Mouse (Mus musculus): ENCODE results near the gene Cyp2s1.

Cyp2s1 gene

DNA sequence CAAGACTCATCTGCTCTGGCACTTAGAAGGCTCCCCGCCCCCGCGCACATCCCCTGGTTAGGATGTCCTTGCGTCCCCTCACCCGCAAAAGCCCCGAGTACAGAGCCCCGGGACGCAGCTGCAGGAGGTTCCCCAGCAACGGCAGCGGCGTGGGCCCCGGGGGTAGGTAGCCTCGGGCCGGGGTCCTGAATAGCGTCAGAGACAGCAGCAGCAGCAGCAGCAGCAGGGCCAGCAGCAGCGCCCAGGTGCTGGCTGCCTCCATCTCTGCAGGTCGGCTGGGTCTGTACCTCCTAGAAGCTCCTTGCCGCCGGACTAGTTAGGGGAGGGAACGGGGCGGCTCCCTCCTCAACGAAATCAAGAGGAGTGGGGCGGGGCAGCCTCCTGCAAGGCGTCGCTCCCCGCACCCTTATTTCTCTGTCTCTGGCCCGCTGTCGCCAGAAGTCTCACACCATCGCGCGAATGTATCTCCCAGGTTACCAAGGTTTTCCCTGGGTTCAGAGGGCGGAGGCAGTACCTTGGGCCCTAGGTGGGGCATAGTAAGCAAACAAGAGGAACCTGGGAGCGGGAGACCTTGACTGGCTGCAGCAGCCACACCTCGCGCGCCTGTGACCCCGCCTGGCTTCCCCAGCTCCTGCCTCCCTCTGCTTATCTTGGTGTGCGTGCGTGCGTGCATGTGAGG, at the start of gene Cyp2s1:
Cyp2s1 (minus strand) TSS at position 673 of the 679 bp plus-strand sequence.
- no peak for DNase-seq

DNA sequence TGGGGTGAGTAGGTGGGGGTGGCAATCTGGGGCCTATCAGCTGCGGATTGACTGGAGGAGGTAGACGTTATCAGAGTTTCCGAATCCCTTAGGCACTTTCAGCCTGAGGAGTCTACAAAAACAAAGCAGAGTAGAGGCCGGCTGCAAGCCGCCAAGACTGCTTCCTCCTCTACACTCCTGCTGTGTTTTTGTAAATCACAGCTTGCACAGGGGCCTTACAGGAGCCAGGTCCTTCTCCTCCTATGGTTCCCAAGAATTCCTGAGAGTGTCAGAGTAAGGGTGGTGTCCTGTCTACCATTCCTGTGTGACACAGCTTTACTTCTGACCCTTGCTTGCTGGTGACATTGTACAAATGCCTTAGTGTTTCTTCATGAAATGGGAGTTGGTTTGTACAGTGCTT, 48.1 kb upstream of the Cyp2s1 start:
- DNase-seq = no peak

DNA sequence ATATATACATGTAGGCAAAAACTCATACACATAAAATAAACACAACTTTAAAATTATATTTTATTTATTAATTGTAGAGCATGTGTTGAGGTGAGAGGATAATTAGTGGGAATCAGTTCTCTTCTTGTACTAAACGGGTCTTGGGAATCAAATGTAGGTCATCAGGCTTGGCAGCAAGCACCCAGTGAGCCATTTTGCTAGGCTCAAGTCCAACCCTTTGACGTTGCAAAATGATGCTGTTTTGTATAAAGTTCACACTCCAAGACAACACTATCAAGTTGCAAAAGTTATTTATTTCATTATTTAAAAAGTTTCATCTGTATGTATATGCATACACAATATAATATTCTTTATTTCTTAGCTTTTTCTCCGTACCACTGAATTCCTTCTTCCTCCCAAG, 47.0 kb upstream of the Cyp2s1 start:
- no peak for DNase-seq

DNA sequence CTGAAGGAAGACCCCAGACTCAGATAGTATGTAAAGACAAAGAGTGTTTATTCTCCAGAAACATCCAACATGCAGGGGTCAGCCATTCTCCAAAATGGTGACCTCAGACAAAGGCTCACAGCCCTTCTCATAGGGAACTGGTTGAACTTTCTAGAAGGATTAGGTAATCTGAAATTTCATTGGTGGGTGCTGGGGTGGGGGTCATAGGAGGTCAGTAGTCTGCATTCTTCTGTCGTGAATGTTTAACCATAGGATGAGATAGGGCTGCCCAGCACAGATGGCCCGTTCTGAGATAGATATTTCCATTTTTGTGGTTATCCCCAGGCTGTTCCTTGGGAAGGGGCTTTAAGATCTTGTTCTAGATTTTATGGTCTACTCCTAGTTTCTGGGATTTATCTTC, 45.7 kb upstream of the Cyp2s1 start:
- no peak for DNase-seq

DNA sequence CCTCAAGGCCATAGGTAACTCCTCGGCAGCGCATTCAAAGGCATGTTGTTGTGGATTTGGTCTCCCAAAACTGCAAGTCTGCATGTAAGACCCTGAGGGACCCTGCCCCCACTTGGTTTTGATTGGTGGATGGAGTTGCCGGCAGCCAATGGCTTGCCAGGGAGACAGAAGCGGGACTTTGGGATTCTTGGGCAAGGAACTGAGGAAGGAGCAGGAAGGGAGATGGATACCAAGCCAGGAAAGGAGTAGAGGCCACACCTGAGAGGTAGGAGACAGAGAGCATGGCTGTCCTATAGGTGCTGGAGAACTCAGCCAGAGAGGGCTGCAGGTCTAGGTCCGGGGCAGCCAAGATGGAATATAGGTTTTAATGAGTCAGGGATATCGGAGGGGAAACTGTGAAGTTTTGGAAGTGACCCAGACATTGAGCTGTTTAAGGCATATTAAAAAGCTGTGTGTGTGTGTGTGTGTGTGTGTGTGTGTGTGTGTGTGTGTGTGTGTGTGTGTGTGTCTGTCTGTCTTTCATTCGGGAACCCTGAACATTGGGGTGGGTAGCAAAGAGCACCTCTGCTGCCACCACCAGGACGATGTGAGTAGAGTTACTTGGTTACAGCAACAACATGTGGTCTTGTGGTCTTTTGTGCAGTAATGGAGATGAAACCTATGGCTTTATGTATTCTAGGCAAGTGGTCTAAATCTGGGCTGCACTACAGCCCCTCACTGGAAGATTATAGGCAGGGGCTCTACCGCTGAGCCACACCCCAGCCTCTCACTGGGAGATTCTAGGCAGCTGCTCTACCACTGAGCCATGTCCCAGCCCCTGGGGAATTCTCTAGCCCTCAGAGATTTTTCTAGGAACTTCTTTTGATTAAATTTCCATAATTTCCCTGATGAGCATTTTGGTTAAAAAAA, 43.5 kb upstream of the Cyp2s1 start:
- DNase-seq = no peak

DNA sequence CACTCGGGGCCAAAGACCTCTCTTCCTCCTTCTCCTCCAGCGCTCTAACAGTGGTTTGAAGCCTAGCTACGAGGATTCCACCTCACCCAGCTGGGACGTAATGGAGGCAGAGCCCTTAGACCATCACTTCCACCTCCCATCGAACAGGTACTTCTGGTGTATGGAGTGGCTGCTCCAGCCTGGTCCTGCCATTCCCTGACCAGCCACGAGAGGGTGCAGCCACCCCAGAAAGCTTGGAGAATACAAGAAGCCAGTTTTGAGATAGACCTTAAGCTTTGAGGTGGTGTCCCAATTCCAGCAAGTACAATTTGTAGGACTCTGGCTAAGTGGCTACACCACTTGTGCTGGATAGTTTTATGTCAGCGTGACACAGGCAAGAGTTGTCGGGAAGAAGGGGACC, 38.4 kb upstream of the Cyp2s1 start:
- DNase-seq = peak; percentile 15 to 19

DNA sequence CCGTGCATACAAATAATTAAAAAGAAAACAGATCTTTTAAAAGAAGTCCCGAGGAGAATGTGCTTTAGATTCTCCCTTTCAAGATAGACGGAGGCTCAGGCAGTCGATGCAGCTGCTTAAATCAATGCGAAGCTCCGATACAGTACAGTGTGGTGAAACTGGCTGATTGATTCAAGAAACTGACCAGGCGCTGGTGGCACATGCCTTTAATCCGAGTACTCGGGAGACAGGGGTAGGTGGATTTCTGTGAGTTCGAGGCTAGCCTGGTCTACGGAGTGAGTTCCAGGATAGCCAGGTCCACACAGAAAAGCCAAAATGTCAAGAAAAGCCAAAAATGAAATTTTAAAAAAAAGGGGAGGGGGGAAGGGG, 31.7 kb upstream of the Cyp2s1 start:
- peak in 1 of 2 experiments; percentile 2 for DNase-seq

DNA sequence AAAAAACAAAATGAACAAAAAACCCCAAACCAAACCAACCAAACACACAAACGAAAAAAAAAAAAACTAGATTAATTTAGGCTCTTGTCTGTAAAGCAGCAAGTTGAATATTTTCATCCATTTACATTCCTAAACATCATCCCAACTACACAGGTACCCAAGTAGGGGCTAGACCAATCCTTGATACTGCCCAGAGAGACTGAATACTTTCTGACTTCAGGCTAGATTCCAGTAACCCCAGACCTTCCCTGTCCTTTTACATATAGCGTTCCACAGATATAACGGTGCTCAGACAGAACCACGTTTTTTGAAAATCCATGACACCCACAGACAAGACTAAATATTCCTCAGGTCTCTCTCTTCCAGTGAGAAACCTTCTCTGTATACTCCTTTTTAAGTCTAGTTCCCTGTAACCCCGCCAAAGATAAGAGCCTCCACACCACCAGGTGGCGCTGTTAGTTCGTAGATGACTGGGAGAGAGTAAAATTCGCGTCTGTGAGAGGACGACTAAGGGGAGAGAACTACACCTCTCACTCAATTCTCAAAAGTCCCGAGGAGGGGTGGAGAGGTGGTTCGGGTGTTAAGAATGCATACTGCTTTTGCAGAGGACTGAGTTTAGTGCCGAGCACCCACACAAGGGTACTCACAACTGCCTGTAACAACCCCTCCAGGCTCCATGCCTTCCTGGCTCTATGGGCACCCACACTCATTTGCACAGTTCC, 31.2 kb upstream of the Cyp2s1 start:
- DNase-seq = peak; percentile 59 to 77

DNA sequence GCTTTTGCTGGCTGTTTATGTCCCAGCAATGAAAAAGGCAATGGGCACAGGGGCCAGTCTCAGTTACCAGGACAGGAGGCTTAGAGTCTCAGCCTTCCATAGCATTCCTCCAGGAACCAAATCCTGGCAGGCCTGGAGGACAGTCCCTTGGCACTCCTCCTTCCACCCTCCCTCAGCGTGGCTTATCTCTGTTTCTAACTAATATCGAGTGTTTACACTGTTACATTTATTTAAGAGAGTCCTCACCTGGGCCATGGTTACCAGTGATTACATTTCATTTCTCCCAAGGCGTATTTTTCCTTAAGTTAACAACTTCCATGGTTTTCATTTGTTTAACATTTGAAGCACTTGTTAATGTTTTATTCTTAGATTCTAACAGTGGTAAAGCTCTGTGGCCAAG, 28.2 kb upstream of the Cyp2s1 start:
- no peak for DNase-seq

DNA sequence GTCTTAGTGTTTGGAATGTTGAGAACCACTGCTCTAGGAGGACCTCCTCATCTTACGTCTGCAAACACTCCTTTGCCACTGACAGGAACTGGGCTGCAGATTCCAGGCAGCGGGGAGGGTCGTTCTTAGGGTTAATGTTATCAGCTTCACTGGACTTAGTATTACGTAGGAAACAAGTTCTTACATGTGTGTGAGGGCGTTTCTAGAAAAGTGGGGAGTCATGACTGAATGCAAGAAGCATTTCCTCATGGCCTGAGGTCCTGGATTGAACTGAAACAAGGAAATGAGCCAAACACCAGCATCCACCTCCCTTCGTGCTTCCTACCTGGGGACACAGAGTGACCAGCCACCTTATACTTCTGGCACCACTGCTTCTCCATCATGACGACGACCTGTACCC, 27.7 kb upstream of the Cyp2s1 start:
- no peak for DNase-seq

DNA sequence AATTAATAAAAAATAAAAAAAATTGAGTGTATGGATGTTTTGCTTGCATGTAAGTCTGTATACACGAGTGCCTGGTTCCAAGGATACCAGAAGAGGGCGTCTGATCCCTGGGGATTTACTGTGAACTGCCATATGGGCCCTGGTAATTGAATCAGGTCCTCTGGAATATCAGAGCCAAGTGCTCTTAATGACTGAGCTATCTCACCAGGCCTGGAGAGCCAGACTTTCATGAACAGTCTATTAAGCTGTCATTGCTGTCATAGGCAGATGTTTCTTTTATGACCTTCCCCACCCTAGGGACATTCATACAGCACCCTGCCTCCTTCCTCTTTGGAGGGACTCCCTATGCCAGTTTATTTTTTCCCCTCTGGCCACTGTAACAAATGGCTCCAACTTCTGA, 26.8 kb upstream of the Cyp2s1 start:
- no peak for DNase-seq

DNA sequence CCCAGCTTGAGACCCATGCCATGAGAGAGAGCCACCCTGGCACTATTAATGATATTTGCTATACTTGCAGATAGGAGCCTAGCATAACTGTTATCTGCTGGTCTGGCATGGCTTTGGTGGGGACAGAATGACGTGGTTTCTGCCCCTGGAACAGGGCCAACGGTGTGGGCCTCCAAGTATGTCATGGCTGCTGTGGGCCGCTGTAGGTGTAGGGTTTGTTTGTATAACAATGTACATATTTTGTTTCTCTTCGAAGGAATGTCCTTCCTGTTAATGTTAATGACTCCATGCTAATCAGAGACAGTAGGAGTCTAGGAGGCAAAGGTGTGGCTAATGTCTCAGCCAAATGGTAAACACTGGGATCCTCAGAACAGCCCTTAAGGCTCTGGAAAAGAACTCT, 24.2 kb upstream of the Cyp2s1 start:
- no peak for DNase-seq

DNA sequence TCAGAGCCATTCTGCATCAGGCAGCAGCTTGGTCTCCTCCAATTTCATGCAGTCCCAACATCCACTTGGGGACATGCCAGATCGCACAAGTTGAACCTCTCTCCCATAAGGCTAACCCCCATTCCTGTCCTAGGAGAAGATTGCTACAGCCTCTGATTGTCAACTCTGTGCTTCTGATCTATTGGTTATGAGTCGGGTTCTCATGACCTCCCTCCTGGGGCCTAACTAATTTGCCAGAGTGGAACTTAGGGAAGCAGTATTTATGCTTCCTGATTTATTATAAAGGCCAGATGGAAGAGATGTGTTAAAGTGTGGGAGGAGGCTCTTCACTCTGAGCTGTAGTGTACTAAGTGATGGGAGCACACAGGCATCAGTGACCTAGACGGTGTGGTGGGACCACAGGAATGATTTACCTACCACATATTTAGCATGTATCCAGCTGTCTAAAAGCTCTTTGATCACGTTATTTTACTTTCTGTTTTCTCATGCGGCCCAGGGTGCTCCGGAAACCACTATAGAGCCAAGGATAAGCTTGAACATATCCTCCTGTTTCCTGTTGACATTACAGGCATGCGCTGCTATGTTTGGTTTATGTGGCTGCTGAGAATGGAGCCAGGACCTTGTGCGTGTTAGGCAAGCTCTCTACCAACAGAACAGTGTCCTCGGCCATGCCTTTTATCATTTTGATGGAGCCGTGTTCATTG, 18.6 kb upstream of the Cyp2s1 start:
- no peak for DNase-seq

DNA sequence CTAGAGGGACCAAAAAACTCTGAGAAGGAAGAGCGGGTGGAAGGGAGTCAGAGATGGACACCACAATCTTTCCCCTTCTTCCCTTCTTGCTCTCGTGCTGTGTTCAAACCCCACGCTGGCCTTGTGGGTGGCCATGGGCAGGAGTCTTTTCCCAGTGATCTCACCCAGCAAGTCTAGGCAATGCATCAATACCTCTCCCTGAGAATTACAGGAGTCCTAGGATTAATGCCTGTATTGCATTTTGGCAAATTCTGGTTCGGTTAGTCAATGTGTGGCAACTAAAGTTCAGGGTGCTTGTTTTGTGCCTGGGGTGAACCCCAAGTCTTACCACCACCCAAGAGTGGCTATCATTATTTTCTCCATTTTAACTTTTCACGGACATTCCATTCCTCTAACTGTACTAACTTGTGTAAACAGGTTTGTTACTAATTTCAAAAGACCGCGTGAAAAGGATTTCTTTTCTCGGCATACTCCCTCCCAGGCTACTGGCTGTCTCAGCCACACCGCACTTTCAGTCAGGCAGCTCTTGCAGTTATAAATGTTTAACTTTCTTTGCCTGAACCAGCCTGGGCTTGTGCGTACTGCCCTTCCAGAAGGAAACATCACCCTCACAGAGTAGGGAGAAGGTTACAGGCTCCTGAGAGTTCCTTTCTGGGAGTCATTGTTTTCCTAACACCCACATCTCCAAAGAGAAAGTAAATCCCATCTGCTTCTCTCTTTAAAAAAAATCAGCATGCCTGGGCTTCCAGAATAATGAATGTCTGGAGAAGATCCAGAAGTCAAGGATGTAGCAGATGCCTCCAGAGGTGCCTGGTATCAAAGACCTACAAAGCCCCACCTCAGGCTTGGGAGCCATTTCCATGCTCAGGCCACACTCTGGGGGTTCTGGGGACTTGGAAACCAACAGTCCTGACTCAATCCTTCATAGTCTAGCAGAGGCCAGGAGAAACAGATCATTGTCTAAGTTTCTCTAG, 15.1 kb upstream of the Cyp2s1 start:
- no peak for DNase-seq

DNA sequence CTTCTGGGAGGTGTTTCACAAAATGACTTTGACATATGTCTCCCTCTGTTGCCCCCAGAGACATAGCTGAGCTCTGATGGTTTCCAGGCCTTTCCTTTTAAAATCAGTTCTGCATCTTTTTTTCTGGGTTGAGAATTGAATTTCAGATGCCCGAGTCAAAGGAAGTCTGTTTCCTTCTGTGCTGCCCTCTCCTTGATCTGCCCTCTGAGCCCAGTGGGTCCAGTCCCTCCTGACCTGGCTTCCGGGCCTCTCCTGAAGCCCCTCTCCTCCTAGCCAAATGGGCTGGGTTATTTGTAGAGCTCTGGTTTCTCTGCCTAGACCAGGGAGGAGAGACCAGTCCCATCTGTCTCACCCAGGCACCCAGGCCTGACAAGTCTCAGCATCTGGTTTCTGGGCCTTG, 13.5 kb upstream of the Cyp2s1 start:
- no peak for DNase-seq

DNA sequence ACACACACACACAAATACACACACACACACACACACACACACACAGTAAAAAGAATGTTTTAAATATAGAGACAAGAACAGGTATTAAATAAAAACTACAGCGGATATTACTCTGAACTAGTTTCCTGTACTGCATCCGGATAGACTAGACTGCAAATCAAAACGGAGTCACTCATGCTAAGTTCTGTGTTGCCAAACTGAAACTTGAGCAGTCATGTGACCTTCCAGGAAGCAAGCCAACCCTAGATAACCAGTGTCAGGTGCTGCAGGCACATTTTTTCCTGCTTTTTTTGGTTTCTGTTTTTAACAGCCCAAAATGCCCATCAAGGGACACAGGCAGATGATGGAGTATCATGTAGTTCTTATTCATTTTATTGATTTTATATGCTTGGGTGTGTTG, 10.5 kb upstream of the Cyp2s1 start:
- DNase-seq = no peak

DNA sequence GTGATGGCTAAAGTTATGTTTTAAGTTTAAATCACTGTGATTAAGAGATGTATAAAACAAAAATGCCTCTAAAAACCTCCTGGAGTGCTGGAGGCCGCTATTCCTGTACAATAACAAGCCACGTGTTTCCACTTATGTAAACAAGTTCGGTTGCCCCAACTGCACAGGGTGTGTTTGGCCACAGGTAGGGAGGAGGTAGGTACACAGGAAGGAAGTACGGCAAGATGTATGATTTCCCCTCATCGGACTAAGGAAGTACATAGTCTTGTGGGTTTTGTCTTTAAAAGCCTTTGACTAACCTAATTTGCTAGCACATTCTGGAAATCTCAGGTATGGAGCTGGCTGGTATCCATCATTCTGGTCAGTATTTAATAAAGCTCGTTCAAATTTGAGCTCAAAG, 9.3 kb upstream of the Cyp2s1 start:
- DNase-seq = no peak

DNA sequence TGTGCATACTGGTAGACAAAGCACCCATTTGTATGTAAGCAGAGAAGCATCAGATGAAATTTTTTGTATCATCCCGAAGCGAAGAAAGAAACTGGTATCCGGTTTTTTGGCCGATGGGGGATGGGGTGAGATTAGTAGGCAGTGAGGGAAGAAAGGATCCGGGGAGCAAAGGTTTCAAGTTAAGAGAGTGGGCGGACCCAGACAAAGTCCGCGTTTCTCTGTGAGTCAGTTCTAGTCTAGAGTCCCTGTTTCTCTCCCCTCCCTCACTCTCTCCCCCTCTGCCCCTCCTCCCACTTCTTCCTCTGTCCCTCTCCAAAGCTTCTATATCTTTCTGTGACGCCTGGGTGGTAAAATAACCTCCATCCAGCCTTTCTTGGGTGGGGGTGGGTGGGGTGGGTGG, 8.3 kb upstream of the Cyp2s1 start:
- DNase-seq = no peak

DNA sequence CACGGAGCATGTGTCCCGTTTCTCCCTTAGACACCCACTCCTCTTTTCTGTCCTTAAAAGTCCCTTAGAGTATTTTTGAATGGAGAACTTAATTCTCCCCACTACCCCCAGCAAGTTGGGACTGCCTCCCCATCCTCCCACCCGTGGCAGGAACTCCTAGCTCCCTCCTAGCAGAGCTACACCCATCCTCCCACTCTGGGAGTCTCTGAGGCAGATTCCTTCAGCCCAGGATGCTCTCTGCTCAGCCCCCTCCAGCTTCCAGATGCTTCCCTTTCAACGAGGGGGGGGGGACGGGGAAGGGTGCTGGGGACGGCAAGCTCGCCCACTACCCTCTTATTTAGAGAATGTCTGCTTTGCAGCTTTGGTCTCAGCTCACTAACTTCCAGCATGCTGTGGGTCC, 1.1 kb downstream of the Cyp2s1 start:
- no peak for DNase-seq

DNA sequence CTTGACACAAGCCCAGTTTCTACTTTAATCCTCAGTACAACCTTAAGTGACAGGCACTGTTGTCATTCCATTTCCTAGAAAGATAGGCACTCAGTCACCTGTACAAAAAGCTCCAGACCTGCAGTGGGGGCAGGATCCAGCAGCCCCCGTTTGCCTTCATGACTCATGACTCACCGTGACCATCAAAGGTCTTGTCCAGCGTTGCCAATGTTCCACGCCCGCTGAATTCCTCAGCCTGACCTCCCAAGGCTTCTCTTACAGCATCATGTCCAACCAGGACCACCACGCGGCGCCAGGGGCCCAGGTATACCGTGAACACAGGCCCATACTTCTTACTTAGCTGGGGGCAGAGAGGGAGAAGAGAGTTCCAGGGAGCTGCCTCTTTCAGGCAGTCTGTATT, 2.0 kb downstream of the Cyp2s1 start:
- DNase-seq = no peak

DNA sequence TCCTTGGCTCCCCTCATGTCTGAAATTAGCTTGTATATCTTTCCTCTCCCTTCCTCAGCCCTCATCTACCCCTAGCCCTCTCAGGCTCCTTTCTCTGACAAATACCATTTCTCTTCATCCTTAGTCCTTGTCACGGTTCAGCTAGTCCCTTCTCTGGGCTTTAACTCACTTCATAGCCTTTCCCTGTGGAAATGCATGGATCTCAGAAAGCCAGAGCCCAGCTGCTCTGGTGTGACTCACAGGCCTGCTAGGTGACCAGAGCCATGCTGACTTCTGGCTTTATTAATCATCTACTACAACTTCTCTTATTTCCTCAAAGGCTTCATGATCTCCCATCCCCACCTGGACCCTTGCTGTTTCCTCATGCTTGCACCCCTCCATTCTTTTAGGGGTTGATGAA, 4.5 kb downstream of the Cyp2s1 start:
- no peak for DNase-seq

DNA sequence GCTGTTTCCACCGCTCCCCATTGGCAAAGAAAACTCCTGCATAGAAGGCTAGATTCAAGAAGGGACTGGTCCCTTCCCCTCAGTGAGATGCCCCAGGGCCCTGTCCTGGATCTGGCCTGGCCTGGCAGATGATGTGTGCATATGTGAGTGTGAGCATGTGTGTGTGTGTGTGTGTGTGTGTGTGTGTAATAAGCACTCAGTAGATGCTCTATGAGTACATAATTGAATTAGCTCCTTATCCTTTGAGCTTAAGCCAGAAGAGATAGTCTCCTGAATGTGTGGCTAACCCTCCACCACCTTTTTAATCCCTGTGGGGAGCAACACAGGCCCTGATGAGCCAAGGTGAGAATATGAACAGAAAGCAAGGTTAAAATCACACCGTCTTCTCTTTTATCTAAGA, 5.0 kb downstream of the Cyp2s1 start:
- no peak for DNase-seq

Data from cerebellum, adult 18-20 months (tissue).